Mouse (Mus musculus) liver, embryonic 14.5 days (tissue): ENCODE measurements around the gene Map3k21.

ENCODE experiments used
- CTCF ChIP-seq: IDR thresholded peaks from 2 replicates; pipeline ENCODE4 v1.5.1; 2016; ENCODE audit warnings: antibody characterized with exemption, low read depth, control low read depth
- EP300 ChIP-seq: IDR thresholded peaks from 2 replicates; pipeline ENCODE4 v1.6.1; 2016; ENCODE audit warnings: antibody characterized with exemption, low read depth

GRCm38 (mm10) chr8:125926636-125927035 lies 16.4 kb downstream of the Map3k21 start:
- TF ChIP-seq EP300 (no peak), CTCF (no peak)
